9 mouse cellular contexts compared by ENCODE assay signal in genomic region chr11:86578106-86578808, GRCm38 (mm10). TPM values are rescaled to one million over a fixed set of nuclear protein-coding genes. Genes with fewer than 3 reads are reported as not detected.
DNase-seq lines count a peak whose midpoint lies in the region; ATAC-seq and TF ChIP-seq lines count a peak whose summit lies in the region.
"Had no signal": no experiment of that assay in that cellular context is flagged by ENCODE, and none has a peak within 500 bp of the region (broad histone marks: within the 10 kb centered on the region; RNA-seq: fewer than 3 reads in every experiment).

No protein-coding gene starts in this region.

- H3K9me3 ChIP-seq in kidney, postnatal 0 days (replicated peaks; ENCODE audit: low read length), result no peaks in the 10 kb centered on the region
- no peaks in the 10 kb centered on the region for H3K9me3 ChIP-seq in CH12.LX (replicated peaks; ENCODE audit: low read length)
- no peaks in the 10 kb centered on the region for H3K9me3 ChIP-seq in liver, embryonic 14.5 days (ENCODE audit: control insufficient read depth, low read length)
- H3K9me3 ChIP-seq: forebrain, embryonic 12.5 days had no signal

- ATAC-seq in kidney, postnatal 0 days (replicated peaks; ENCODE audit: low FRiP score, low read depth), result no peak
- ATAC-seq in liver, embryonic 14.5 days (ENCODE audit: insufficient read depth), result no peak
- no peak for ATAC-seq in activated CD4-positive, CD25-positive, alpha-beta regulatory T cell, adult 4 months
- no peak for ATAC-seq in monocyte, adult 5-6 weeks (replicated peaks; ENCODE audit: insufficient number of reproducible peaks, low FRiP score, low TSS enrichment, poor library complexity, severe bottlenecking)

- 58% methylated on average over 6 of the region's 6 CpGs for WGBS in kidney, postnatal 0 days
- 64% methylated on average over 6 of the region's 6 CpGs for WGBS in liver, embryonic 14.5 days (ENCODE audit: insufficient replicate concordance)

- H3K27me3 ChIP-seq in kidney, postnatal 0 days (ENCODE audit: insufficient read depth, low read length), result no peaks in the 10 kb centered on the region
- no peaks in the 10 kb centered on the region for H3K27me3 ChIP-seq in CH12.LX (replicated peaks)
- H3K27me3 ChIP-seq in liver, embryonic 14.5 days (ENCODE audit: control insufficient read depth, insufficient read depth, low read length), result no peaks in the 10 kb centered on the region
- H3K27me3 ChIP-seq: forebrain, embryonic 12.5 days had no signal

- H3K27ac ChIP-seq in kidney, postnatal 0 days, result peak overlapping the region; percentile 81; the same call in 1 of the 2 replicates
- H3K27ac ChIP-seq in CH12.LX (ENCODE audit: insufficient read depth, low read depth), result peak overlapping the region; percentile 93
- H3K27ac ChIP-seq in bone marrow macrophage, adult 2 months (ENCODE audit: insufficient read depth, low read depth, low read length), result peak overlapping the region; percentile 96
- no peak overlapping the region for H3K27ac ChIP-seq in liver, embryonic 14.5 days
- H3K27ac ChIP-seq: forebrain, embryonic 12.5 days had no signal

- H3K4me2 ChIP-seq in kidney, postnatal 0 days (ENCODE audit: low read length), result no peak overlapping the region
- peak overlapping the region; percentile 86 for H3K4me2 ChIP-seq in CH12.LX (ENCODE audit: insufficient read depth, low read depth, poor library complexity, severe bottlenecking)
- H3K4me2 ChIP-seq in liver, embryonic 14.5 days (ENCODE audit: low read depth), result peak overlapping the region; percentile 42; the same call in 1 of the 2 replicates
- H3K4me2 ChIP-seq: forebrain, embryonic 12.5 days had no signal

- peaks cover 25% of the 10 kb centered on the region for H3K4me1 ChIP-seq in kidney, postnatal 0 days (replicated peaks; ENCODE audit: insufficient read depth, low read length)
- H3K4me1 ChIP-seq in CH12.LX (ENCODE audit: control insufficient read depth in 1 of 2, insufficient read depth in 2 of 2), result peaks cover 42 to 93% of the 10 kb centered on the region in 2 experiments
- H3K4me1 ChIP-seq in bone marrow macrophage, adult 2 months (ENCODE audit: control insufficient read depth, insufficient read depth, low read length), result peaks cover 57% of the 10 kb centered on the region
- peaks cover 16 to 55% of the 10 kb centered on the region in 2 experiments for H3K4me1 ChIP-seq in liver, embryonic 14.5 days (replicated peaks; ENCODE audit: control insufficient read depth in 2 of 2, insufficient read depth in 2 of 2, low read length in 1 of 2)

- TF ChIP-seq RAD21 in CH12.LX (IDR thresholded peaks at IDR 0.05; ENCODE audit: low read depth, low read length), result no peak

- H3K79me2 ChIP-seq in CH12.LX (replicated peaks; ENCODE audit: control insufficient read depth, extremely low read depth, insufficient read depth, poor library complexity, severe bottlenecking), result no peaks in the 10 kb centered on the region; the same call in 1 of the 2 replicates

- H3K4me3 ChIP-seq in kidney, postnatal 0 days (replicated peaks; ENCODE audit: low read depth, low read length), result no peak overlapping the region
- H3K4me3 ChIP-seq in CH12.LX (replicated peaks in 1 of 3; ENCODE audit: low read depth in 2 of 3, low read length in 2 of 3, poor library complexity in 1 of 3), result peak overlapping the region in 2 of 3 experiments; percentile 7 to 30
- peak overlapping the region; percentile 45 for H3K4me3 ChIP-seq in bone marrow macrophage, adult 2 months (ENCODE audit: insufficient read depth, low read length)
- no peak overlapping the region for H3K4me3 ChIP-seq in liver, embryonic 14.5 days (ENCODE audit: insufficient read depth in 1 of 2, low read depth in 2 of 2, low read length in 2 of 2)
- H3K4me3 ChIP-seq: forebrain, embryonic 12.5 days had no signal

- peak; percentile 16; the same call in 1 of the 2 replicates for TF ChIP-seq POLR2A in CH12.LX (IDR thresholded peaks at IDR 0.05; ENCODE audit: low read depth, low read length)
- no peak for TF ChIP-seq POLR2A in bone marrow macrophage, adult 2 months (IDR thresholded peaks at IDR 0.05; ENCODE audit: borderline replicate concordance, low read depth, low read length)

- TF ChIP-seq CTCF in kidney, postnatal 0 days (IDR thresholded peaks at IDR 0.05; ENCODE audit: low read depth), result no peak
- TF ChIP-seq CTCF in CH12.LX (conservative IDR thresholded peaks at IDR 0.05 in 1 of 2, IDR thresholded peaks at IDR 0.05 in 1 of 2; ENCODE audit: low read depth in 2 of 2, low read length in 2 of 2), result no peak
- no peak for TF ChIP-seq CTCF in bone marrow macrophage, adult 2 months (IDR thresholded peaks at IDR 0.05; ENCODE audit: low read depth, low read length)
- no peak for TF ChIP-seq CTCF in liver, embryonic 14.5 days (IDR thresholded peaks at IDR 0.05; ENCODE audit: low read depth)

- DNase-seq in kidney, postnatal 0 days (ENCODE audit: low spot score), result no peak
- no peak for DNase-seq in kidney, postnatal 4 days
- no peak for DNase-seq in CH12.LX (ENCODE audit: extremely low read depth)
- no peak for DNase-seq in liver, embryonic 14.5 days (ENCODE audit: low read depth in 3 of 3, low spot score in 3 of 3)
- DNase-seq: cerebellum, adult 9-11 months had no signal

- dilution Hi-C loops in CH12.LX (cut with MboI; ENCODE audit: extremely low pct_ligation_motif_present, extremely low pct_unique_long_range_greater_than_20kb, low sequenced_read_pairs), result no loop called here

- in situ Hi-C loops in CH12.LX (cut with MboI; ENCODE audit: low pct_ligation_motif_present, low pct_unique_long_range_greater_than_20kb, low sequenced_read_pairs), result loop anchor here (5.0 to 10.0 kb wide), 2 partner anchors 74 to 427 kb away; no protein-coding TSS in a partner anchor

- no peak overlapping the region for H3K9ac ChIP-seq in kidney, postnatal 0 days (ENCODE audit: low read depth, low read length)
- peak overlapping the region; percentile 99 for H3K9ac ChIP-seq in CH12.LX (ENCODE audit: insufficient read depth, low read depth)
- H3K9ac ChIP-seq in liver, embryonic 14.5 days (replicated peaks), result no peak overlapping the region
- H3K9ac ChIP-seq: forebrain, embryonic 12.5 days had no signal

- H3K36me3 ChIP-seq in kidney, postnatal 0 days (ENCODE audit: insufficient read depth, low read length), result no peaks in the 10 kb centered on the region
- no peaks in the 10 kb centered on the region for H3K36me3 ChIP-seq in CH12.LX (replicated peaks in 1 of 2; ENCODE audit: control insufficient read depth in 1 of 2, insufficient read depth in 1 of 2, low read length in 1 of 2)
- H3K36me3 ChIP-seq in liver, embryonic 14.5 days (replicated peaks; ENCODE audit: control insufficient read depth, insufficient read depth, low read depth), result no peaks in the 10 kb centered on the region
- H3K36me3 ChIP-seq: forebrain, embryonic 12.5 days had no signal

- TF ChIP-seq EP300 in CH12.LX (IDR thresholded peaks at IDR 0.05; ENCODE audit: low read length), result no peak
- TF ChIP-seq EP300 in liver, embryonic 14.5 days (IDR thresholded peaks at IDR 0.05; ENCODE audit: low read depth), result no peak

TF ChIP-seq in CH12.LX, 34 proteins besides CTCF, POLR2A, EP300 and RAD21:
- TF ChIP-seq MXI1 (IDR thresholded peaks at IDR 0.05; ENCODE audit: low read depth, low read length), result no peak; the same call in 1 of the 2 replicates
- no peak for TF ChIP-seq MYC (IDR thresholded peaks at IDR 0.05; ENCODE audit: low read depth, low read length)
- TF ChIP-seq NRF1 (IDR thresholded peaks at IDR 0.05; ENCODE audit: low read depth, low read length), result no peak
- TF ChIP-seq BHLHE40 (IDR thresholded peaks at IDR 0.05; ENCODE audit: low read depth, low read length), result 0 out of 2 replicates have a peak, but pooled peaks have one; percentile 26
- TF ChIP-seq ZNF384 (IDR thresholded peaks at IDR 0.05; ENCODE audit: low read depth, low read length), result peak; percentile 85
- no peak for TF ChIP-seq MAZ (IDR thresholded peaks at IDR 0.05; ENCODE audit: low read depth, low read length)
- TF ChIP-seq SMC3 (IDR thresholded peaks at IDR 0.05; ENCODE audit: low read depth, low read length), result no peak
- no peak; the same call in 1 of the 2 replicates for TF ChIP-seq RCOR1 (conservative IDR thresholded peaks at IDR 0.05; ENCODE audit: low read depth, low read length)

RNA-seq across cellular contexts. Expression of gene Tubd1, which starts 33.5 kb away (rescaled TPM):
- polyA plus RNA-seq in kidney, postnatal 0 days (2015; fragmentation: Nextera tagmentation; extraction: Ambion mirVana), result 8.4 and 8.5 TPM in 2 replicates
- total RNA-seq in CH12.LX (2012; rRNA removed), result 11.9 and 14.3 TPM in 2 replicates
- total RNA-seq in CH12.LX (2014; rRNA removed), result 9.7 and 9.8 TPM in 2 replicates
- polyA plus RNA-seq in CH12.LX (2012; ENCODE audit: insufficient read length, low read depth), result 12.6 and 13.4 TPM in 2 replicates
- polyA plus RNA-seq in bone marrow macrophage, adult 2 months (2012; ENCODE audit: insufficient read depth, insufficient read length, missing spikeins), result 6.2 and 6.9 TPM in 2 replicates
- polyA plus RNA-seq in liver, embryonic 14.5 days (2012; rRNA removed), result 4.3 and 5.6 TPM in 2 replicates
- polyA plus RNA-seq in liver, embryonic 14.5 days (2014; fragmentation: Nextera tagmentation; extraction: Ambion mirVana), result 10.3 and 11.0 TPM in 2 replicates
- 1 to 10 TPM; 5.7 to 5.9 TPM for polyA plus RNA-seq in activated CD4-positive, CD25-positive, alpha-beta regulatory T cell, adult 4 months (2017; shearing (Covaris generic))
- total RNA-seq in monocyte, adult 5-6 weeks (2017), result 3.1 to 8.8 TPM (median 7.0 TPM) in 3 replicates

RNA-seq across cellular contexts. Expression of gene Rps6kb1, which starts 33.7 kb away (rescaled TPM):
- polyA plus RNA-seq in kidney, postnatal 0 days (2015; fragmentation: Nextera tagmentation; extraction: Ambion mirVana), result 50.8 and 55.8 TPM in 2 replicates
- total RNA-seq in CH12.LX (2012; rRNA removed), result 45.2 and 56.7 TPM in 2 replicates
- 76.9 and 79.9 TPM in 2 replicates for total RNA-seq in CH12.LX (2014; rRNA removed)
- polyA plus RNA-seq in CH12.LX (2012; ENCODE audit: insufficient read length, low read depth), result 110 and 152 TPM in 2 replicates
- polyA plus RNA-seq in bone marrow macrophage, adult 2 months (2012; ENCODE audit: insufficient read depth, insufficient read length, missing spikeins), result 30.9 and 33.0 TPM in 2 replicates
- polyA plus RNA-seq in liver, embryonic 14.5 days (2012; rRNA removed), result 5.8 and 8.4 TPM in 2 replicates
- polyA plus RNA-seq in liver, embryonic 14.5 days (2014; fragmentation: Nextera tagmentation; extraction: Ambion mirVana), result 17.2 and 20.8 TPM in 2 replicates
- 10 to 100 TPM; 40.2 to 56.5 TPM for polyA plus RNA-seq in activated CD4-positive, CD25-positive, alpha-beta regulatory T cell, adult 4 months (2017; shearing (Covaris generic))
- 43.7 to 68.2 TPM (median 66.3 TPM) in 3 replicates for total RNA-seq in monocyte, adult 5-6 weeks (2017)

Comparison
In these comparisons a context has a peak if more than half of its experiments do, and no peak if none do; other contexts are left out.
1. H3K4me3 ChIP-seq: peak in CH12.LX (2 of 3) and bone marrow macrophage, adult 2 months (single experiment); none in kidney, postnatal 0 days (single experiment) and liver, embryonic 14.5 days (0 of 2).